Mouse (Mus musculus) layer of hippocampus, postnatal 10 days (tissue): ENCODE data around the gene Pink1. TPM values are rescaled to one million over a fixed set of nuclear protein-coding genes. Genes with fewer than 3 reads are reported as not detected.
A peak's percentile ranks its signal among the peaks of the same experiment; 100 is the strongest.

Experiments
- DNase-seq, 2 experiments: peaks; one replicate each; pipeline ENCODE4 v3.0.0; 2021; ENCODE audit warnings: low spot score in 2 of 2
- total RNA-seq, 2 experiments: library from RNA; stranded (reverse); gene quantifications; 2 replicates each; pipeline ENCODE4 v1.2.3; 2021

The Pink1 gene
- total RNA-seq, 2 experiments from 2014 or later = 128 to 131 TPM

DNA sequence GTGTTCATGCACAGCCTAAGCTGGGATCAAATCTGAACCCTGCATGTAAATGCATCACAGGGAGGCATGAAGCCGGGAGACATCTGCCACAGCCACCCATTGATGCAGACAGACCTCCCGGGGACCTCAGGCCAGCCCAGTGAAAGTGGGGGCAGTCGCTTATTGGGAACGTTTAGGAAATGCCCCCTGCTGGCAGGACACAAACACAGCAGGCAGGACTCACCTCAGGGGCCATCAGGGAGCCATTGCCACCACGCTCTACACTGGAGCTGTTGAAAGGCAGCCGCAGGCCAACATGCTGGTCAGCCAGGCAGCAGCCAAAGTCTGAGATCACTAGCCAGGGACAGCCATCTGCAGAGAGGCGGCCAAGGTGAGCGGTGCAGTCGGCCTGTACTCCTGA lies 10.3 kb downstream of the Pink1 start:
- DNase-seq = peak in 1 of 2 experiments; percentile 17

GRCm38 (mm10) chr4:138313795-138314194 lies 12.3 kb downstream of the Pink1 start:
- DNase-seq = no peak

DNA sequence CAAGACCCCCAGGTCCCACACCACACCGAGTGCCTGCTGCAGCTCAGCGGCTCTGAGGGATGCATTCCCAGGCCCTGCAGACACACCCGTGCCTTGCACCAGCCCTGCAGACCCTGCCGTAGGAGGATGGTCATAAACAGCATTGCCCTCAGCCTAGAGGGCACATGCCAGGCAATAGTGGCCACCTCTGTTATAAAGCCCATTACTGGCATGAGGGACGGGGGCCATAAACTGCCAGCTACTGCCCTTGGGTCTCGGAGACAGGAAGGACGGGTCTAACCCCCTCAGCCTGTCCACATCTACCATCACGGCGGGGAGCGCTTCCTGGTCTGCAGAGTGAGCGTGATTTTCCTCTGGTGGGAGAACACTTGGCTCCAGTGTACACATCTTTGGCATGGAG lies 13.1 kb downstream of the Pink1 start:
- DNase-seq = no peak

DNA sequence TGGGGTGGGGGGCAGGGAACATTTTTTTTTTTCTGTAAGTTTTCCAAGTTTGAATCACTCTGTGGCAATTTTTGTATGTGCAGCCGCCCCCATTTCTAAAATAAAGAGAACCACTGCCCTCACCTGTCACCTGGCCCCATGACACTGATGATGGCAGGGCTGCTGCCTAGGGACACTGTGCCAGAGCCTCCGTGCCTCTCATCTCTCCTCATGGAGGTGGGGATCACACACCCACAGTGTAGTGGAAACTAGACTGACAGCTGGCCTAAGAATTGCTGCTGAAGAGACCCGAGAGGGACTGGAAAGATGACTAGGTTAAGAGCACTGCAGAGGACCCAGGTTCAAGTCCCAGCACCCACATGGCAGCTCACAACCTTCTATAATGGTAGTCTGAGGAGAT lies 14.0 kb downstream of the Pink1 start:
- DNase-seq = no peak

- DNase-seq = peak in 1 of 2 experiments; percentile 59
These were observed 14.5 kb downstream of the Pink1 start for GRCm38 (mm10) chr4:138311595-138311994.

- no peak for DNase-seq
These were observed 15.7 kb downstream of the Pink1 start for GRCm38 (mm10) chr4:138310311-138310910.

DNA sequence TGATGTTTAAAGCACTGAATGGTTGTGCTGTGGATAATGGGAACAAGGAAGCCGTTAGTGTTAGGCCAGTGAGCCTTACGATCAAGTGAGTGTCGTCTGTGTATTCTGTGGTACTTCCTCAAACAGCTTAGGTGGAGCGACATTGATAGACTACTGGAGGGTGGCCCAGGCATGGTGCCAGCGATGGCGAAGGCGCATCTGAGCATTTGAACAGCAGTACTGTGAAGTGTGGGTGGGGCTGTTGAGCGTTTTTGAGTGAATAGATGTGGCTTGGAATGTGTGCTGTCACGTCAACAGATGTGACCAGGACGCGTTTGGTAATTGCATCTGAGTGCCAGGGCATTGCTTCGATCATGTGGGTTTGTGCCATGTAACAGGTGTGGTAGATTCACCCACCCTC lies 18.4 kb downstream of the Pink1 start:
- DNase-seq = peak in 1 of 2 experiments; percentile 41

DNA sequence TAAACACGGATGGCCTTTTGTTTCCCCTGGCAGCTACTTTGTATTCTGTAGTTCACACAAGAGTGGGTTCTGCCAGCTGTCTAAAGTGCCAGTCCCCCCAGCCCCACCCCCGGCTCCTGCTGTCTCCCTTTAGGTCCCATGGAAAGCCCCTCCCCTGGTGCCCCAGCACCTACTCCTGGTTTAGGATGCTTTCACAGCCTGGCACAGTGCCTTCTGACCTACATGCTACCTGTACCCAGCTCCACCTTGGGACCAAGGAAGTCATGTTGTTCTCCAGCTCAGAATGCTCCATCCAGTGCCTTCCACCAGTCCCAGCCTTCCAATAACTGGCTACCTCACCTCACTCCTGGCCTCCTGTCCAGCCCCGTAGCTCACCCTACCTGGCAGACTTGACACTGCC lies 19.1 kb downstream of the Pink1 start:
- no peak for DNase-seq

GRCm38 (mm10) chr4:138304340-138305104 lies 21.6 kb downstream of the Pink1 start, which contains the start of gene Ddost:
Gene Ddost (plus strand): TSS chr4:138304730.
- DNase-seq = peak; percentile 97 to 98

DNA sequence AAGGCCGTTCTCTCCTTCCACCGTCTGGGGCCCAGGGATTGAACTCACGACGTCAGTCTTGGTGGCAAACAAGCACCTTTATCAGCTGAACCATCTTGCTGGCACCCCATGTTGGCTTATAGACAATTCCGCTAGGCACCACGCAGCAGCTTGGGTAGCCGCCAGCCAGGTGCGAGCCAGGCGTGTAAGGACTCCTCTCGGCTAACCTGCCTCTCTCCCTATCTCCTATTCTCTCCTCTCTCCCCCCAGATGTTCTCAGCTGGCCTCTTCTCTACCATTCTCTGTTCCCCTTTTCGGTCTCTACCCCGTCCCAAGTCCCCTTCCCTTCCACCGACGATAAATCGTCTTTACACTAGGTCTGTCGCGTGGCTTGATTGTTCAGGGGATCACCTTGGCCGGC lies 22.4 kb downstream of the Pink1 start:
- no peak for DNase-seq

DNA sequence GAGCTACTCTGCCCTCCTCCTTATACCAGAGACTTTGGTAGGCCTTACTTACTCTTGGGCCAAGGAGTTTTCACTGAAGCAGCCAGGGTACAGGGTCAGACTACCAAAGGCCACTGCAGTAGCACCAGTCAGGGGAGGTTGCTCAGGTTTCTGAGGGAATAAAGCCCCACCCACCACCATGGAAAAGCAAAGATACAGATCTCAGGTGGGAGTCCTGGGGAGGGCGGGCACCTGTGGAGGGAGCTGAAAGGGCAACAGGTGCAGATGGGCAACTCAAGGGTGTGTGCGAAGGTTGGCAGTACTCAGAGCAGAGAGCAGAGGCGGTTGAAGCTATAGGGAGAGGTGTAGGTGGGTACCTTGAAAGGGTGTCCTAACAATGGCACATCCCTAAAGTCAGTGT lies 23.1 kb downstream of the Pink1 start:
- DNase-seq = no peak

DNA sequence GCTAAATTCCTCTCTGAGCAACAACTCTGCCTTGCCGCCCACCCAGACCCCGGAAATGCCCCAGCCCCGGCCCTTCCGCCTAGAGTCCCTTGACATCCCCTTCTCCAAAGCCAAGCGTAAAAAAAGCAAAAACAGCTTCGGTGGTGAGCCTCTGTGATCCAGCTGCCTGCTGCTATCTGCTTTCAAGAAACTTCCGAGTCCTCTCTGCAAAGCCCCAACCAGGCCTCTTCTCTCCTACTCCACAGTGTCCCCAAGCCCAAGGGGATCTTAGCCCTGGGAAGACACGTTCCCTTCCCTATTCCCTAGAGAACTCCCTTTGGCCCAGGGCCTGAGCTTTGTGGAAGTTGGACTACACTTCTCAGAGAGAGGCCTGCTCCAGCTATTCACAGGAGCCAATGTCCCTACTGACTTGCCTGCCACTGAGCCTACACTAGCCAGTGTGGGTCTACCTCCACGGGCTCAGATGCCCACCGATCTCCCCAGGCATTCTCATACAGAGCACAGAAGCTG lies 24.8 kb downstream of the Pink1 start:
- no peak for DNase-seq

GRCm38 (mm10) chr4:138293949-138294550 lies 32.1 kb downstream of the Pink1 start:
- DNase-seq = no peak

GRCm38 (mm10) chr4:138293261-138293948 lies 32.7 kb downstream of the Pink1 start:
- no peak for DNase-seq

DNA sequence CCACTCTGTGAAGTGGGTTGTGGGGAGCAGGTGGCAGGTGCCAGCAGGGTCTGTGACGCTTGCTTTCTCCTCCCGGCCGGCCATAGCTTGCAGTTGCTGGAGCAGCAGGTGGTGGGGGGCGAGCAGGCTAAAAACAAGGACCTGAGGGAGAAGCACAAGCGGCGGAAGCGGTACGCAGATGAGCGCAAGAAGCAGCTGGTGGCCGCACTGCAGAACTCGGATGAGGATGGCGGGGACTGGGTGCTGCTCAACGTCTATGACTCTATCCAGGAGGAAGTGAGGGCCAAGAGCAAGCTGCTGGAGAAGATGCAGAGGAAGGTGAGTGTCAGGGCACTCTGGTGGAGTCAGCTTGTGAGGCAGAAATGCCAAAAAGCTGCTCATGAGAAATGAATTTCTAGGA lies 34.1 kb downstream of the Pink1 start:
- no peak for DNase-seq

- no peak for DNase-seq
These were observed 37.4 kb downstream of the Pink1 start for GRCm38 (mm10) chr4:138288691-138289090.

DNA sequence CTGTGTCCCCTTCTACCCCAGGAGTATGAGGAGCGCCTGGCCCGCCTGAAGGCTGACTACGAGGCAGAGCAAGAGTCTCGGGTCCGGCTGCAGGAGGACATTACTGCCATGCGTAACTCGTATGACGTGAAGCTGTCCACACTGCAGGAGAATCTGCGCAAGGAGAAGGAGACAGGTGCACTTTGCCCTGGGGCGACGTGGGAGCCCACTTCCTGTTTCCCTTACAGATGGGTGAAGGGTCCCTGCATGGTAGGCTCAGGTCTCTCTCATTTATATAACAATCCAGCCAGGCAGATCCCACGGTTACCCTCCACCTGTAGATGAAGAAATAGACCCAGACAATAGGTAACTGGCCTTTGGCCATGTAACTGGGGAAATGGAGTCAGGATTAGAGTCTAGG lies 39.7 kb downstream of the Pink1 start:
- no peak for DNase-seq

DNA sequence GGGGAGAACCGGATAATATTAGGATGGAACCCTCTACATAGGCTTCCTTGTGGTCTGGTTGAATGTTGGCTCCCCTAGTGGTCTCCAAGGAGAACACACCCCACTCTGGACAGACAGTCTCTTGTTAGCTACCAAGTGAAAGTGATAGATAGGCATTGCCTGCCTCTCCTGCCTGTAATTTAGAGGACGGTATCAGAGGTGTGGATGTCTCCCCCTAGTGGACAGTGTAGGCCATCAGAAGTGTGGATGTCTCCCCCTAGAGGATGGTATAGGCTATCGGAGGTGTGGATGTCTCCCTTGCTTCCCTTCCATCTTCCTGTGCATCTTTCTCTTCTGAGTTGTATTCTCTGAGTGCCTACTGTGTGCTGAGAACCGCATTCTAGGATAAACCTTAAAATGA lies 43.3 kb downstream of the Pink1 start:
- peak; percentile 70 to 72 for DNase-seq

DNA sequence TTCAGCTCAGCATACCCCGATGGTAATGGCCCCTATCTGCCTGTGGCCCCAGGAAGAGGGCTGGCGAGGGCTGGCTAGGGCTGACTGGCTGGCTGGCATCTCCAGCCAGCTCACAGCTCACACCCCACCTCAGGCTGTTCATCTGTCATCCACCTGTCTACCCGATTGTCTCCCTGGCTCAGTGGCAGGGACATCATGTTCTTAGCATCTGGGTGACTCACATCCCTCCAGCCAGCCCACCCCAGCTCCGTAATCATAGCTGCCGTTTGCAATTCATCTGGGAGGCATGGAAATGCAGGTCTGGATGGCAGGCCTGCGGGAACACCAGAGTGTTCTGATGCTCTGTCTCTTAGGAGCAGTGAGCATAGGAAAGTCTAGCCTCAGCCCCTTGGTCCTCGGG lies 47.8 kb downstream of the Pink1 start:
- DNase-seq = no peak

GRCm38 (mm10) chr4:138272011-138272997 lies 53.8 kb downstream of the Pink1 start:
- DNase-seq = peak; percentile 28 to 39
